Mouse (Mus musculus): ENCODE measurements around the gene Lgmn. TPM values are rescaled to one million over a fixed set of nuclear protein-coding genes. Genes with fewer than 3 reads are reported as not detected.

The Lgmn gene
- polyA plus RNA-seq, 1 experiment from 2014 or later = 73.1 TPM

GRCm38 (mm10) chr12:102354126-102354984 lies 85.3 kb downstream of the Lgmn start:
- Histone ChIP-seq H3K4me2 (replicated peaks) (no peak overlapping the region), H3K27me3 (no peaks in the 10 kb centered on the region), H3K9ac (replicated peaks) (no peak overlapping the region), H3K36me3 (no peaks in the 10 kb centered on the region), H3K27ac (replicated peaks) (no peak overlapping the region), H3K4me3 (no peak overlapping the region), H3K9me3 (no peaks in the 10 kb centered on the region), H3K4me1 (no peaks in the 10 kb centered on the region)
- no peak for ATAC-seq (replicated peaks)
- WGBS = 86% methylated on average over 10 of the region's 10 CpGs

GRCm38 (mm10) chr12:102350997-102351396 lies 88.6 kb downstream of the Lgmn start:
- ATAC-seq (replicated peaks) = no peak
- no peaks in the 10 kb centered on the region for H3K27me3 ChIP-seq
- H3K4me2 ChIP-seq (replicated peaks) = no peak overlapping the region
- no peaks in the 10 kb centered on the region for H3K9me3 ChIP-seq
- no peak overlapping the region for H3K9ac ChIP-seq (replicated peaks)
- no peak overlapping the region for H3K4me3 ChIP-seq
- no peaks in the 10 kb centered on the region for H3K36me3 ChIP-seq
- H3K4me1 ChIP-seq = no peaks in the 10 kb centered on the region
- H3K27ac ChIP-seq (replicated peaks) = no peak overlapping the region
- WGBS = 93% methylated on average over 1 of the region's 1 CpGs

- Histone ChIP-seq H3K27me3 (no peaks in the 10 kb centered on the region), H3K4me1 (no peaks in the 10 kb centered on the region), H3K4me3 (no peak overlapping the region), H3K4me2 (replicated peaks) (no peak overlapping the region), H3K9ac (replicated peaks) (no peak overlapping the region), H3K9me3 (no peaks in the 10 kb centered on the region), H3K36me3 (no peaks in the 10 kb centered on the region), H3K27ac (replicated peaks) (no peak overlapping the region)
- no peak for ATAC-seq (replicated peaks)
- 94% methylated on average over 6 of the region's 6 CpGs for WGBS
Measured at GRCm38 (mm10) chr12:102348447-102348846, 91.2 kb downstream of the Lgmn start.

GRCm38 (mm10) chr12:102346507-102346906 lies 93.1 kb downstream of the Lgmn start:
- Histone ChIP-seq H3K27ac (replicated peaks) (no peak overlapping the region), H3K4me1 (no peaks in the 10 kb centered on the region), H3K9ac (replicated peaks) (no peak overlapping the region), H3K9me3 (no peaks in the 10 kb centered on the region), H3K27me3 (no peaks in the 10 kb centered on the region), H3K4me3 (no peak overlapping the region), H3K36me3 (no peaks in the 10 kb centered on the region), H3K4me2 (replicated peaks) (no peak overlapping the region)
- 4% methylated on average over 1 of the region's 1 CpGs for WGBS
- no peak for ATAC-seq (replicated peaks)

- 56% methylated on average over 14 of the region's 14 CpGs for WGBS
- no peak overlapping the region for H3K4me2 ChIP-seq (replicated peaks)
- no peak for ATAC-seq (replicated peaks)
- no peaks in the 10 kb centered on the region for H3K36me3 ChIP-seq
- no peak overlapping the region for H3K4me3 ChIP-seq
- H3K9me3 ChIP-seq = no peaks in the 10 kb centered on the region
- H3K4me1 ChIP-seq = no peaks in the 10 kb centered on the region
- no peak overlapping the region for H3K9ac ChIP-seq (replicated peaks)
- no peaks in the 10 kb centered on the region for H3K27me3 ChIP-seq
- no peak overlapping the region for H3K27ac ChIP-seq (replicated peaks)
Measured at GRCm38 (mm10) chr12:102345031-102345815, 94.4 kb downstream of the Lgmn start.

Other genes with a start within 250 kb of the Lgmn start
- 1.3 and 1.7 TPM in 2 replicates for gene Rin3, start 156.8 kb downstream of the Lgmn start, polyA plus RNA-seq (2015; fragmentation: Nextera tagmentation; extraction: Ambion mirVana)
- gene Golga5, start 29.3 kb upstream of the Lgmn start, polyA plus RNA-seq (2015; fragmentation: Nextera tagmentation; extraction: Ambion mirVana) = 32.0 and 32.4 TPM in 2 replicates
- gene Chga, start 115.2 kb upstream of the Lgmn start, polyA plus RNA-seq (2015; fragmentation: Nextera tagmentation; extraction: Ambion mirVana) = 99.3 and 102 TPM in 2 replicates

Measured in forebrain, embryonic 15.5 days (tissue).